Mouse (Mus musculus): ENCODE data around the gene Tsnaxip1.
"Not testable (repeated sequence)": the region's sequence is repeated elsewhere in the genome, so short reads cannot be mapped to it uniquely, and the experiment has no call there.

Gene Tsnaxip1

GRCm38 (mm10) chr8:105820925-105821324 lies 6.6 kb upstream of the Tsnaxip1 start:
- DNase-seq, result no peak

- no peak for DNase-seq
These were observed 2.0 kb upstream of the Tsnaxip1 start for GRCm38 (mm10) chr8:105825506-105825905.

- DNase-seq, result no peak
These were observed 1.2 kb upstream of the Tsnaxip1 start for GRCm38 (mm10) chr8:105826379-105826778.

GRCm38 (mm10) chr8:105833740-105834139 lies 6.2 kb downstream of the Tsnaxip1 start:
- DNase-seq, result not testable (repeated sequence)

- peak; percentile 91 for DNase-seq
These were observed 7.8 kb downstream of the Tsnaxip1 start for GRCm38 (mm10) chr8:105835318-105835717.

GRCm38 (mm10) chr8:105836991-105837390 lies 9.5 kb downstream of the Tsnaxip1 start:
- DNase-seq, result no peak

- DNase-seq, result no peak
These were observed 11.7 kb downstream of the Tsnaxip1 start for GRCm38 (mm10) chr8:105839209-105839608.

- no peak for DNase-seq
These were observed 19.1 kb downstream of the Tsnaxip1 start for GRCm38 (mm10) chr8:105846678-105847077.

GRCm38 (mm10) chr8:105850014-105850413 lies 22.5 kb downstream of the Tsnaxip1 start:
- no peak for DNase-seq

- no peak for DNase-seq
These were observed 23.1 kb downstream of the Tsnaxip1 start for GRCm38 (mm10) chr8:105850611-105851010.

GRCm38 (mm10) chr8:105851651-105852143 lies 24.2 kb downstream of the Tsnaxip1 start:
- DNase-seq, result peak; percentile 88

GRCm38 (mm10) chr8:105852146-105852729 lies 24.7 kb downstream of the Tsnaxip1 start:
- peak; percentile 27 for DNase-seq

GRCm38 (mm10) chr8:105853178-105853577 lies 25.6 kb downstream of the Tsnaxip1 start, which contains the start of gene Cenpt:
TSS of gene Cenpt (minus strand) at chr8:105853278.
- no peak for DNase-seq

- DNase-seq, result no peak
These were observed 26.8 kb downstream of the Tsnaxip1 start for GRCm38 (mm10) chr8:105854303-105854702.

GRCm38 (mm10) chr8:105854715-105855216 lies 27.2 kb downstream of the Tsnaxip1 start, which contains the start of gene Thap11:
TSS of gene Thap11 (plus strand) at chr8:105855132.
- DNase-seq, result peak; percentile 93

- peak; percentile 37 for DNase-seq
These were observed 28.0 kb downstream of the Tsnaxip1 start for GRCm38 (mm10) chr8:105855248-105856167.

- no peak for DNase-seq
These were observed 28.8 kb downstream of the Tsnaxip1 start for GRCm38 (mm10) chr8:105856168-105856835.

- DNase-seq, result no peak
These were observed 31.0 kb downstream of the Tsnaxip1 start for GRCm38 (mm10) chr8:105858495-105858894.

GRCm38 (mm10) chr8:105859314-105859713 lies 31.8 kb downstream of the Tsnaxip1 start:
- DNase-seq, result no peak

GRCm38 (mm10) chr8:105860143-105860981 lies 32.8 kb downstream of the Tsnaxip1 start, which contains the start of gene Nutf2:
TSS of gene Nutf2 (plus strand) at chr8:105860580.
- peak; percentile 98 for DNase-seq

GRCm38 (mm10) chr8:105861951-105862350 lies 34.4 kb downstream of the Tsnaxip1 start:
- peak; percentile 25 for DNase-seq
